Mouse (Mus musculus) left cerebral cortex, adult 11 months (tissue): Measurements from ENCODE around the gene Terb2.

ENCODE experiments used
- DNase-seq: peaks from one replicate; pipeline ENCODE4 v3.0.0; 2022; ENCODE audit warnings: low spot score

Terb2 gene

DNA sequence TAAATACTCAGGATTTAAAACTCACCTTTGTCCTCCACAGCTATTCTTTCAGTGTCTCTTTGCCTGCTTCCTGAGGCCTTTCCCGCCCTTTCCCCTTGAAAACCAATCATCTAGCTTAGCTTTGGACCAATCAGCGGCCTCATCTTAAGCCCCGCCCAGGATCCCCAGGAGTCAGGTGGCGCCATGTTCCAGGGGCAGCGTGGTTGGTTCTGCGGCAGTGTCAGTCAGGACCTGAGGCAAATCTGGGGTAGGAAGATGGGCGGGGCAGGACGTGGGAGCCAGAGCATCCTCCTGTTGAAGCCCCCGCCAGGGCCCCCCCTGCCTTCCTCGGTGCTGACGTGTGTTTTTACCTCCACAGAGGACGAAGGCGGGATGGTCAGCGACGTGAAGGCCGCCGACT lies at the start of gene Terb2, which contains the start of gene Patl2:
Gene Terb2 (plus strand): TSS at position 167 of the 400 bp plus-strand sequence.
Gene Patl2 (minus strand): TSS at position 84 of the 400 bp plus-strand sequence.
- no peak for DNase-seq

DNA sequence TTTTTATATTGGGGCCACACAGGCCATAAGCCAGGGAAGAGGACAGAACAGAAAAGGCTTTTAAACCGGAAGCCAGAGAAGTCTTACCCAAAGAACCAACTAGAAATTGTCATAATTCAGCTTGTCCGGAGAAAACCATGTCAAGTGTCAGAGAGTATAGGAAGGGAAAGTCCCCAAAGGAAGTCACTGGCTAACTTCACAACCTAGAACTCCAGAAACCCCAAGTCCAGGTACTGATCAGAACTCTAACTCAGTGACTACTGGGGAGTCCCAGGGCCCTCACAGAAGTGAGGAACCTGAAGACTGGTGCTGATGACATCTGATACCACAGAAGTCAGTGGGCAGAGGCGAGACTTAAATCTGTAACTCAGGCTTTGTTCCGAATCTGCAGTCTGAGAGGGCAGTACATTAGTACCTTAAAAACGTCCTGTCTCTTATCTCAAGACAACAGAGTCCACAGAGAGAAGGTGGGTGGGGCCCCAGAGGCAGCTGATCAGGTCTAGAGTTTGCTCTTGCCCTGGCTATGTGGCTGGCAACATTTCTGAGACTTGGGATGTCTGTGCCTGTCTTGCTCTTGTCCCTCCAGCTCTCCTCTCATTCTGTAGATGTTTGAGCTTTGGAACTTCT lies 48.1 kb upstream of the Terb2 start:
- DNase-seq = no peak

DNA sequence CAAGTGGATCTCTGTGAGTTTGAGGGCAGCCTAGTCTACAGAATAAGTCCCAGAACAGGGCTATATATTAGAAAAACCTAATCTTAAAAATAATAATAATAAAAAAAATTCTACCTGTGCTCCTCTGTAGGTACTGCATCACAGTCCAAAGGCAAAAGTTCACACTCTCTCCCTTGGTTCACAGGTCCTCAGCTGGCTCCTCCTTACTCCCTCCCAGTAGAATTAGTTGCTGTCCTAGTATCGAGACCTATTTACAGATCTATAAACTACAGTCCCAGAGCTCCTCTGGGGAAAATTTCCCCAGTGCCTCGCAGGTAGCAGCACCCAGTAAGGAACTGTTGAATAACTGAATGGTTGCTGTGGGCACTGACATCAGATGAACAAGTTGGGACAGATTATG lies 45.3 kb upstream of the Terb2 start:
- DNase-seq = no peak

DNA sequence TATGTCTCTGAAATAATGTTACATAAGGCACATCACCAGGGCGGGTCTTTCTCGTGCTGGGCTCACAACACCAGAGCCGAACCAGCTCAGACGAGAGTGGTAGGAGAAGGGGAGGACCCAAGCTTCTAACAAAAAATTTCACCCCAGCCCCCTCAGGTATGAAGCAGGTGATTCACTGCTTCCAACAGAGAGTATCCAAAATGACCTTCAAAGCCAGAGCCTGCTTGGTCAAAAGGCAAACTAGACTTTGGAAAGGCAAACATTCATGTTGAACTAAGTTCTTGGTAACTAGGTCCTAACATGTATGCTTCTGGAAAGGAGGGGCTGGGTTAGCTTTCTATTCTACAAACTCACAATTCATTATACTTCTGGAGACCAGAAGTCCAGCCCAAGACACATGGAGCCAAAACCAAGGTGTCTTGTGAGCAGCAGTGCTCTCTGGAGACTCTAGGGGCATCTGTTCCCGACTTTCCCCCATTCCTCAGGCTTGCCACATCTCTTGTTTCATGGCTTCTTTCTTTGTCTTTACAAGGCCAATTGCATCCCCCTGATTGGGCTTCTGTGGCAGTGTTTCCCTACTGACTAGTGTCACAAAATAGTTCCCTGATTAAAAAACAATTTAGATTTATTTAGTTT lies 44.6 kb upstream of the Terb2 start:
- DNase-seq = no peak

DNA sequence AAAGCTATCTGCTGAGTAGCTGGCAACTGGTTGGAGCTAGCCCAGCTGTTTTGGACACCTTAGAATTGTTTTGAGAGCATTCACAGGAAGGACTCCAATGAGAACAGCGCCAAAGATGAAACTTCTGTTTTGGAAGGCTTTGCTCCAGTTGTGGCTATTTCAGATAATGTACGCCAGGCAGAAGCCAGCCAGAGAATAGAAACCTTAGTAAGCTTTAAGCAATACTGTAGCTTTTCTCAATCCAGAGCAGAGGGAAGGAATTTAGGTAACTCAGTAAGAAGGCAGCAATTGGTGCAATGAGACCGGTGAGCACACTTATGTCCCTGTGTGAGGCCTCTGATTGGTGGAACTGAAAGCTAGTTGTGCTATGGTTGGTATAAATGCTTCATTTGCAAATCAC lies 43.0 kb upstream of the Terb2 start:
- DNase-seq = no peak

DNA sequence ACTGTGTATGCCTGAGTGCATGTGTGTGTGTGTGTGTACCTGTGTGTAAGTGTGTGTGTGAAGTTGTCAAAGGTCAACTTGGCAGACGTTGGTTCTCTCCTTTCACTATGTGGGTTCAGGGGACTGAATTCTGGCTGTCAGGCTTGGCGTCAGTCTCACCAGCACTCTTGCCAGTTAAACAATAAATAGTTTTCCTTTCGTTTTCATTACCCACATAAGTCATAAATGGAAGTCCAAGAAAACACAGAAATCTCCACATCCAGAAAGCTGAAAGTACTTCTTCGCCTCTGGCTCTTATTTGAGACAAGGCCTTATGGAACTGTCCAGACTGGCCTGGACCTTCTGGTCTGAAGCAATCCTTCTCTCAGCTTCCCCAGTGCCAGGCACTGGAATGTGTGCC lies 40.3 kb upstream of the Terb2 start:
- no peak for DNase-seq

DNA sequence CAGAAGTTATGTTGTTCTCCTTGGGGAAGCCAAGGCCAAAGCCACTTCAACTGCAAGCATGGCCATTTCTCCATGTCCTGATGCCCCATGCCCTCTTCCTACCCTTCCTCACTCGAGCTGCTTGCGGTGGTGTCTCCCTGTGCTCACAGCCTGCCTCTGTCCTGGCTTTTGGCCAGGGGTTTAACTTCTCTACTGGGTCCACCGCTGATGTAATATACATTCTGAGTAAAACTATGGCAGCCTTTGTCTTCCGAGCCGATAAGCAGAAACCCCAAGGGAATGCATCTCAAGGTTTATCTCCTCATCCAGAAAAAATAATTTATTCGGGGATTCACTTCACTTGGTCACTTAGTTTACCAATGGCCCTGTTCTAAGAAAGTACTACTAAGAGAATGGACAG lies 39.4 kb upstream of the Terb2 start:
- no peak for DNase-seq

DNA sequence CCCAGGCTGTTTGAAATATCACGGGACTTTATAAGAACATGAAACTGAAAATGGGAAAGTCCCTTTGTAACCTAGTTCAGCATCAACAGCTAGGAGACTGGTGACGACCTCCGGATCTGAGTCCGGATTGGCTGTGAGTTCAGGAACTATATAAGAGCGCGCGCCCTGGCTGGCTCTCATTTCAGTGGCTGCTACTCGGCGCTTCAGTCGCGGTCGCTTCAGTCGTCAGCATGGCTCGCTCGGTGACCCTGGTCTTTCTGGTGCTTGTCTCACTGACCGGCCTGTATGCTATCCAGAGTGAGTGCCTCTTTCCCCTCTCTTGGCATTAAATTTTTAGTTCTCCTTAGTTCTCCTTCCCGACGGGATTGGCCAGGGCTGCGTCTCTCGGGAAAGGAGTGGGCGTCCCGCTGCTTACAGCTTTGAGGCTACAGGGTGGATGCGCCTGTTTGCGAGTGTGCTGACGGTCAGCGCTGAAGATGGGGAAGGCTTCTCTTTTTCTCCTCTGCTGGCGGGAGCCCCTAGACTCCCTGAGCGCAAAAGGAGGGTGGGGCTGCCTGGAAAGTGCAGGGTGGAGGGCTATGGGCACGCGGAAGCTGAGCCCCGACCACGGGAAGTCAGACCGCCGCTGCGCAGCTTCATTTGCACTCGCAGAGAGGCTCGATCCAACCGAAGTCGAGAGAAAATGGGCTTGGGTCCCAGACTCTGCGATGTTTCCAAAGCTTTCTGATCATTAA lies 38.4 kb upstream of the Terb2 start, which contains the start of gene B2m:
Gene B2m (plus strand): TSS at position 179 of the 734 bp plus-strand sequence.
- peak; percentile 92 for DNase-seq

DNA sequence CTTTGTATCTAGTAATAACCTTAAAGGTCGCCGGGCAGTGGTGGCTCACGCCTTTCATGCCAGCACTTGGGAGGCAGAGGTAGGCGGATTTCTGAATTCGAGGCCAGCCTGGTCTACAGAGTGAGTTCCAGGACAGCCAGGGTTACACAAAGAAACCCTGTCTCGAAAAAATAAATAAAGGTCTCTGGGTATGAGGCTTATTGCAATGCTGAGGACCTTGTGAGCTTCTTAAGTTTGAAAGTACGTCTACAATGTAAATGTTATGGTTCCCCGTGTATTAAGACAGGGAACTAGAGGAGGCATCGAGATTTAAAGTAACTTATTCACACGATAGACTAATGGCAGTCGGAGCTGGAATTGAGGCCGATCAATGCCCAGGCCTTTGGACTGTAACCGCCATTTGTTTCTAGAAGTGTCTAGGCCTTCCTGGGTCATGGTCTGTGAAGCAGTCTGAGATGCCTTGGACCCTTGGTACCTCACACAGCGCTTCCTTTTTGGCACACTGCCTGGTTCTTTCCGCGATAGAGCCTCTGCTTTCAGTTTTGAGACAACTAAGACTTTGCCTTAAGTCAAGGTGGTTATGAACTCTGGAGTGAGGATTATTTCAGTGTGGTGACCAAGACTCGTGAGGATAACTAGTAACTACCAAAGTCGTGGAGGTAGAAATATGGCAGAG lies 37.7 kb upstream of the Terb2 start:
- DNase-seq = no peak

DNA sequence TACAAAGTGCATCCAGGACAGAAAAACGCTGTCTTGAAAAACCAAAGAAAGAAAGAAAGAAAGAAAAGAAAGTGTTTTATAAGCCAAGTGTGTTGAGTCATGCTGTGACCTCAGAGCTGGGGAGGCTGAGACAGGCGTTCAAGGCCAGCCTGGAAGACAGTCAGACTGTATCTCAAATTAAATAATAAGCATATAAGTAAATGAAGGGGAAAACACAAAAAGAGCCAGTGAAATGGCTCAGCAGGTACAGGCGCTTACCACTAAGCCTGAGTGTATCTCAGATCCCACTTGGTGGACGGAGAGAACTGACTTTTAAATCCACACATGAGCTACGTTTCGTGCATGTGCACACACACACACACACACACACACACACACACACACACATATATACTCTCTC lies 36.8 kb upstream of the Terb2 start:
- DNase-seq = no peak

DNA sequence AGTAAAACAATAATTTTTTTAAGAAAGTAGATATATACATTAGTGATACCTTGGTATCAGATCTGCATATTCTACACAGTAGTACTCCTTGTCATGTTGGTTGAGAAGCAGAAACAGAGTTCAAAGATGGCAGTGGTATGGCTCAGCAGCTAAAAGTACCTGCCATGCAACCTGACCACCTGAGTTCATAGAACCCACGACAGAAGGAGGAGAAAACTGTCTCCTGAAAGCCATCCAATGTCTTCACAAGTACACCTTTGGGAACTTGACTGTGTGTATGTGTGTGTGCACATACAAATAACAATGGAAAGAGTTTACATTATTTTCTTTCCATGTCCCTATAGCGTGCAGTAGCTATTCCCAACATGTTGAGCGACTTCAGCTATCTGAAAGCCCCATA lies 36.4 kb upstream of the Terb2 start:
- no peak for DNase-seq

DNA sequence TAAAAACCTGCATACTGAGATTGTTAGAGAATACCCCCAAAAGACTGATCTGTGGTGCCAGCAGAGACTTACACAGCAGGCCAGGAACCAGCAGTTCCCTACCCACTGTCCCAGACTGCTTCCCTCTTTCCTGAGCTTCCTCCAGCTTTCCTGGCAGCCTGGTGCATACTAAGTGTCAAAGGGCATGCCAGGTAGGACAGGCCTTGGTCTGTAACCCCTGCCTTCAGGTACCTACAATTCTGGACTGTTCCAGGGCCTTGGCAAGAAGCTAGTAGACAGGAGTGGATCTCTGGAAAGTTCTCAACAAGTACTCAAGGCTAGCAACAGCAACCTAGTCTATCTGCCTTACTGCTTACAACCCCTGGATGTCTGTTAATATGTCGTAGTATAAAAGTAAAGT lies 34.9 kb upstream of the Terb2 start:
- no peak for DNase-seq

DNA sequence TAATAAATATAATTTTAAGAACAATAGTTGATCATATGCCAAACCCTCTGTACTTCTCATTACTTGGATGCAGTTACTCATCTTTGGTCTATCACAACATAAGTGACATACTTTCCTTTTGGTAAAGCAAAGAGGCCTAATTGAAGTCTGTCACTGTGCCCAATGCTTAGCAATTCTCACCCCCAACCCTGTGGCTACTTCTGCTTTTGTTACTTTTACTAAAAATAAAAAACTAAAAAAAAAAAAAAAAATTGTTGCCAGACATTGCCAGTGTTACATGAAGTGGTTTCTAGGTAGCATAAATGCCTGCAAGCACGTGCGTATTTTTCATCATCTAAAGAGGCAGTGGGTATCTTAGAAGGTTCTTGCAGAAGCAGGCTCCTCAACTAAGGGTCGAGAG lies 33.2 kb upstream of the Terb2 start:
- no peak for DNase-seq

DNA sequence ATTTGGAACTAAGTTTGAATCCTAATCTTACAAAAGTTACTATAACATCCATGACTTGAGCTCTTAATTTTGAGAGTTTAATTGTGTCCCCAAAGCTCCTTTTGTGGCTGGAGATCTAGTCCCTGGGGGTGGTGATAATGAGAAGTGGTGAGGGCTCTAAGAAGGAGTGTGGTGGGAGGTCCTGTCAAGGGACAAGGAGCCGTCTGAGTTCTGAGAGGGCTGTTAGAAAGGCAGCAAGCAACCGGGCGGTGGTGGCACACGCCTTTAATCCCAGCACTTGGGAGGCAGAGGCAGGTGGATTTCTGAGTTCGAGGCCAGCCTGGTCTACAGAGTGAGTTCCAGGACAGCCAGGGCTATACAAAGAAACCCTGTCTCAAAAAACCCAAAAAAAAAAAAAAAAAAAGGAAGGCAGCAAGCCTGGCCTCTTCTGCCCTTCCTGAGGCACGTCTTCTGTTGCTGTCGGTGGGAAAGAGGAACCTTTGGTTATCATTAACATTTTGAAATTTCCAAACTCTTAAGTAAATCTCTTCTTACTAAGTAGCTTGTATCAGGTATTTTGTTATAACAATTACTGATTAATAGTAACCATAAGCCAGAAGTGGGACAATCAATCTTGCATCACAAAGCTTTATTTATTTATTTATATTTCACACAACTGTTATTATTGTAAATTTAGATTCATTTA lies 32.2 kb upstream of the Terb2 start:
- no peak for DNase-seq

DNA sequence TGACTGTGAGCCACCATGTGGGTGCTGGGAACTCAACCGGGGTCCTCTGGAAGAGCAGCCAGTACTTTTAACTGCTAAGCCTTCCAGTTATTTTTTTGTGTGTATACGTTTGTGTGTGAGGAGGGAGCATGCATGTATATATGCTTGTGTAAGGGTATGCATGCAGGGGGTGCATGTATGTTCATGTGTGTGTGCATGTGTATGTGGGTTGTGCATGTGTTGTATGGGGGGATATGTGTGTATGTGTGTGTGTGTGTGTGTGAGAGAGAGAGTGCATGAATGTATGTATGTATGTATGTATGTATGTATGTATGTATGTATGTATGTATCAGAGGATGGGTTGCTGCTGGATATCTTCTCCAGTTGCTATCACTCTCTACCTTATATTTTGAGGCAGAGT lies 31.6 kb upstream of the Terb2 start:
- DNase-seq = no peak

DNA sequence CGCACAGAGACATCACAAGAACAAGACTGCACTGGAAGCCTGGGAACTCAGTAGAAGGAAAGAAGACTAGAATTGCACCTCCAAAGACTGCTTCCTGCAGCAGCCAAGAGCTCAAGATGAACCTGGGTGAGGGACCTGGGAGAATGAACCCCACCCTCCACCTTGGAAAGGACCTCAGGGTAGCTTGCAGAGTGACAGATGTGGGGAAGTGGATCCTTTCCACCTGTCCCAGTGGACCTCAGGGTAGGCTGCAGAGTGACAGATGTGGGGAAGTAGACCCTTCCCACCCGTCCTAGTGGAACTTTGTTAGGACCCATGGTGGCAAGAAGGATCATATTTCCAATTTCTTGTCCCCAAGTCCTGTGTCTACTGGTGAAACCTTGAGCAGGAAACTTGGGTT lies 30.8 kb upstream of the Terb2 start:
- DNase-seq = no peak

DNA sequence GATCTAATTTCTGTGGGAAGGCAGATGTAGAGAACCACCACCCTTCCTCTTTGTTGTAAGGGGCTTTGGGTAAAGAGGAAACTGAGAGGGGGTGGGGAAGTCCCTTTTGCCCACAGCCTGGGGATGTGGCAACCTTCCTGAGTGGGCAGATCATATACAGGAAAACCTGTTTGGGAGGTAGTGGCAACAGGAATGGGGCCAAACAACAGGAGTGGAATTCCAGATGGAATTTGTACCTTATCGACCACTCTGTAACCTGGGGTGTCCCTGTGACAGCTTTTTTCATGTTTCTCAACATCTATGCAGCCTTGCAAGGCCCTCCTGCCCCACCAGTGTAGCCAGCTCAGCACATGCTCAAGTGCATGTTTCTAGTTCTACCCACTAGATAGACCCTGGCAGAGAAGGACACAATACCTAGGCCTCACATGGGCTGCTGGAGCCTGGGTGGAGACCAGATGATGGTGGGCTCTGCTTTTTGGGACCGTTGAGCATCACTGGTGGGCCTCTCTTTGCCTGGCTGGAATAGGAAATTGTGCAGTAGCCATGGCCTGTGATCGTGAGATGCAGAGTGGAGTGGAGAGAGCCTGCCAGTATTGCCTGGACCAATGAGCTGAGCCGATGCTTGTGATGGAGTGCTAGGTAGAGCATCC lies 29.9 kb upstream of the Terb2 start:
- no peak for DNase-seq

DNA sequence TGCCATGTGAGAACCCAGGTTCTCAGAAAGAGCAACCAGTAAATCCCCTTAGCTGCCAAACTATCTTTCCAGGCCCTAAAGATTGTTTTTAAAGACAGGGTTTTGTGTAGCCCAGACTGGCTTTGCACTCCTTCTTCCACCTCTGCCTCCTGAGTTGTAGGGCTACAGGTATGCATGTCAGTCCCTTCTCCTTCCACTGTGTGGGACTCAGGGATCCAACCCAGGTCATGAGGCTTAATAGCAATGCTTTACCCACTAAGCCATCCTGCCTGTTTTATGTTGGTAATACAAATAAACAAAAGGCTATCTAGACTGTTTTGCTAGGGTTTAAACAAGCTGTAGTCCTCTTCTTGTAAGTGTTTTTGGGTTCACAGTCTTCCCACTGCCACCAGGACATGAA lies 28.5 kb upstream of the Terb2 start:
- no peak for DNase-seq

DNA sequence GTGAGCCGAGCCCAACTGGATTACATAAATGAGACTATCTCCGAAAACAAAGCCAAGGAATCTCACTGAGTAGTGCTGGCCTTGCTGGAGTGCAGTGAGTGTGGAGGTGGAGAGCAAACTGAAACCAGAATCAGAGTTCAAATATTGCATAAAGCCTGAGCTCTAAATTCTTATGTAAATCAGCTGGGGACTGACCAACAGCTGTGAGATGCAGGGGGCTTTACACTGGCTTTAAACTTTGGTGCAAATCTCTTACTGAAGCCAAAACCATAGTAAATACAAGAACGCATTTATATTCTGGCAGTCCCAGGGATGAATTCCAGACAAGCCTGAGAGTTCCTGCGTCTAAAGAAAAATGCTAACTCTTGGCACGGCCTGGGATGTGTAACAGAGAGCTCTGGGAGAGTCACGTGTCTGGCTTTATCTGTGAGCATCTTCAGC lies 27.7 kb upstream of the Terb2 start:
- no peak for DNase-seq

DNA sequence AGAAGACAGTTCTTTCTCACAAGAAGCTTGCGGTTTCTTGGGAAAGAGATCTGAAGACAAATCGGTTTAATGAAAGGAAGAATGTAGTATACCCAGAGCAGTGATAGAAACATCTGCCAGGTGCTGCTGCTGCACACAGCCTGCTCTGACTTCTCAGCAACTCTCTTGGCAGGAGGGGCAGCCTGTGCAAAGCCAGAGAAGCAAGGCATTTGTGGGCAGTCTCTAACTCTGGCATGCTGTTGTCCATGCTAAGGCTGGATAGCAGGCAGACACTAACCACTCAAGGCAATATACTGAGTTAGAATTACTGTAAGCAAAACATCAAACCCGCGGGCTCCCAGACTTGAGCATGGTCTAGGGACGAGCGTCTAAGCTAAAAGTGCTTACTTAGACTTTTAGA lies 26.4 kb upstream of the Terb2 start:
- DNase-seq = no peak

DNA sequence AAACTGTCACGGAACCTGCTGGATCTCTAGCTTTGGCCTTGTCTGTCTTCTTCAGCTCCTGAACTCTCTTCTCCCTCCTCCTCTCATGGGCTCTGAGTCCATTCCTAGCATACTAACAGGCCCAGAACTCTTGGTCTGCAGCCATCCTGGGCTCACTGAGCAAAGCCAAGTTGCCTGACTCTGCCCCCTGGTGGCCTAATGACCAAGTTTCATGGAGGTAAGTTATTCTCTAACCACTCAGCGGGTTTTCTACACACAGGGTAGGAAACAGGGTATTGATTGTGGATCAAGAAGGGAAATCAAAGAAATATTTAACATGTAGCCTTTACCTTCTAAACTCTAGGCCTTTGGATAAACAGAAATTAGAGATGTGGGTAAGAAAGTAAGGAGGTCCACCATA lies 25.4 kb upstream of the Terb2 start, which contains the start of gene Trim69:
Gene Trim69 (plus strand): TSS at position 21 of the 400 bp plus-strand sequence.
- DNase-seq = peak; percentile 51

DNA sequence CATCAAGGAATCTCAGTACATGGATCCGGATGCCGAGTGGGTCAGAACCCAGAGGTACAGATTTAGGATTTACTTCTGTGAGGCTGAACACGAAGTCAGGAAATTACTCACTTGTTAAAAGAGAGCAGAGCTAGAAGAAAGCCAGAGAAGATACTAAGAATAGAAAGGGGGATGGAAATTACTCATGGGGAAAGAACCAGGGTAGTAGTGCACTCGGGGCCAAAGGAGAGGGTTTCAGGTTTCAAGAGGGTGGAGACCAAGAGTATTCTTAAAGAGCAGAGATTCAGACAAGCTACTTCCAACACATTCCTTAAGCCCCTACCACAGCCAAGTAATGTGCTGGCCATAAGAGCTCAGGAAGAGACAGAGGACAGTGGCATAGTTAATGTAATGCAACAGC lies 24.5 kb upstream of the Terb2 start:
- DNase-seq = no peak
